9 mouse cellular contexts compared by ENCODE assay signal in genomic region chr13:113509403-113510185, GRCm38 (mm10).
DNase-seq lines count a peak whose midpoint lies in the region; ATAC-seq and TF ChIP-seq lines count a peak whose summit lies in the region.
"Had no signal": no experiment of that assay in that cellular context is flagged by ENCODE, and none has a peak within 500 bp of the region (broad histone marks: within the 10 kb centered on the region; RNA-seq: fewer than 3 reads in every experiment).

No protein-coding gene starts in this region.

- no peak overlapping the region for H3K4me3 ChIP-seq in heart, embryonic 10.5 days
- H3K4me3 ChIP-seq in gastrocnemius, adult 2 months, result no peak overlapping the region
- no peak overlapping the region for H3K4me3 ChIP-seq in intestine, embryonic 15.5 days (replicated peaks)
- no peak overlapping the region for H3K4me3 ChIP-seq in myocyte
- H3K4me3 ChIP-seq: embryonic facial prominence, embryonic 15.5 days had no signal

- no peak overlapping the region; the same call in 1 of the 2 replicates for H3K27ac ChIP-seq in heart, embryonic 10.5 days
- peak overlapping the region; percentile 44 for H3K27ac ChIP-seq in gastrocnemius, adult 2 months
- no peak overlapping the region for H3K27ac ChIP-seq in intestine, embryonic 15.5 days
- H3K27ac ChIP-seq: embryonic facial prominence, embryonic 15.5 days had no signal

- H3K36me3 ChIP-seq in heart, embryonic 10.5 days, result no peaks in the 10 kb centered on the region
- no peaks in the 10 kb centered on the region for H3K36me3 ChIP-seq in intestine, embryonic 15.5 days
- H3K36me3 ChIP-seq in myocyte (ENCODE audit: control insufficient read depth, insufficient read depth), result no peaks in the 10 kb centered on the region
- H3K36me3 ChIP-seq: embryonic facial prominence, embryonic 15.5 days had no signal

- H3K27me3 ChIP-seq in heart, embryonic 10.5 days (ENCODE audit: insufficient read depth, poor library complexity, severe bottlenecking), result no peaks in the 10 kb centered on the region
- H3K27me3 ChIP-seq in intestine, embryonic 15.5 days (replicated peaks), result no peaks in the 10 kb centered on the region
- H3K27me3 ChIP-seq in myocyte (ENCODE audit: control insufficient read depth, insufficient read depth, insufficient read length), result no peaks in the 10 kb centered on the region
- H3K27me3 ChIP-seq: embryonic facial prominence, embryonic 15.5 days had no signal

- H3K9me3 ChIP-seq in heart, embryonic 10.5 days, result no peaks in the 10 kb centered on the region
- no peaks in the 10 kb centered on the region for H3K9me3 ChIP-seq in intestine, embryonic 15.5 days
- H3K9me3 ChIP-seq: embryonic facial prominence, embryonic 15.5 days had no signal

- H3K9ac ChIP-seq in intestine, embryonic 15.5 days, result no peak overlapping the region
- H3K9ac ChIP-seq: embryonic facial prominence, embryonic 15.5 days had no signal

- peak; percentile 84 for ATAC-seq in intestine, embryonic 15.5 days

- no peak for TF ChIP-seq CTCF in gastrocnemius, adult 2 months (IDR thresholded peaks at IDR 0.05)

- H3K79me2 ChIP-seq in myocyte (ENCODE audit: control insufficient read depth, insufficient read depth), result no peaks in the 10 kb centered on the region

- peaks cover 7% of the 10 kb centered on the region; the same call in 1 of the 2 replicates for H3K4me1 ChIP-seq in heart, embryonic 10.5 days
- 0 out of 2 replicates have a peak, but pooled peaks cover 3% of the 10 kb centered on the region for H3K4me1 ChIP-seq in intestine, embryonic 15.5 days (replicated peaks)

- WGBS in heart, embryonic 10.5 days, result 68% methylated on average over 10 of the region's 10 CpGs
- whole genome bisulfite sequencing in intestine, embryonic 15.5 days, result 51% methylated on average over 10 of the region's 10 CpGs

- H3ac ChIP-seq in myocyte (ENCODE audit: control insufficient read depth, insufficient read length), result no peak overlapping the region

- TF ChIP-seq POLR2A in myocyte (IDR thresholded peaks at IDR 0.05; ENCODE audit: insufficient read length, low read depth), result peak; percentile 30

- intact Hi-C loops in gastrocnemius, adult 2 months (cut with DNase I), result no loop called here

- DNase-seq in heart, adult 11 months, result peak; percentile 98
- DNase-seq in heart, embryonic 10.5 days (ENCODE audit: low spot score), result no peak
- peak; percentile 81 for DNase-seq in brain, adult 2 months (ENCODE audit: low read depth, low spot score)
- peak; percentile 82 for DNase-seq in gastrocnemius, adult 2 months
- DNase-seq in left cerebral cortex, adult 18-20 months (ENCODE audit: low spot score in 2 of 2), result peak; percentile 30 to 40
- no peak for DNase-seq in thymus, adult 18-20 months

- H3K4me2 ChIP-seq in intestine, embryonic 15.5 days (replicated peaks), result no peak overlapping the region
- H3K4me2 ChIP-seq in myocyte (ENCODE audit: low read depth), result peak overlapping the region; percentile 8
- H3K4me2 ChIP-seq: embryonic facial prominence, embryonic 15.5 days had no signal

TF ChIP-seq in myocyte, 11 proteins besides CTCF, POLR2A, EP300 and RAD21:
- TF ChIP-seq CEBPB (IDR thresholded peaks at IDR 0.05; ENCODE audit: insufficient read depth, poor library complexity, severe bottlenecking), result peak; percentile 79
- peak in 1 of 3 experiments; percentile 1 for TF ChIP-seq MYOG (IDR thresholded peaks at IDR 0.05; ENCODE audit: control insufficient read depth in 1 of 3, insufficient read depth in 1 of 3, insufficient read length in 2 of 3, low read depth in 2 of 3)
- no peak for TF ChIP-seq E2F4 (IDR thresholded peaks at IDR 0.05; ENCODE audit: insufficient read depth)
TF ChIP-seq in myocyte: peak in this region for 2.

Comparison
In these comparisons a context has a peak if more than half of its experiments do, and no peak if none do; other contexts are left out.
1. DNase-seq: peak in heart, adult 11 months (single experiment), brain, adult 2 months (single experiment), gastrocnemius, adult 2 months (single experiment) and left cerebral cortex, adult 18-20 months (2 of 2); none in heart, embryonic 10.5 days (single experiment) and thymus, adult 18-20 months (0 of 2).